Mouse (Mus musculus) midbrain, embryonic 10.5 days (tissue): ENCODE results near the gene Rasgrf2. TPM values are rescaled to one million over a fixed set of nuclear protein-coding genes. Genes with fewer than 3 reads are reported as not detected.
A peak's percentile ranks its signal among the peaks of the same experiment; 100 is the strongest.
"Not testable (repeated sequence)": the region's sequence is repeated elsewhere in the genome, so short reads cannot be mapped to it uniquely, and the experiment has no call there.

Experiments
- DNase-seq: peaks from one replicate; pipeline ENCODE4 v3.0.0-alpha.2; 2017; ENCODE audit warnings: low spot score
- H3K27ac ChIP-seq: fragments of 300-500 bp; sonication (generic); replicated peaks from 2 replicates; pipeline ENCODE4 v1.5.1; 2016; ENCODE audit warnings: mild to moderate bottlenecking
- H3K27me3 ChIP-seq: fragments of 300-500 bp; sonication (generic); 2 replicates; pipeline ENCODE4 v1.6.1; 2016; ENCODE audit warnings: low read depth, mild to moderate bottlenecking; ENCODE audit not compliant: poor library complexity, severe bottlenecking
- H3K36me3 ChIP-seq: fragments of 300-500 bp; sonication (generic); 2 replicates; pipeline ENCODE4 v1.6.1; 2016; ENCODE audit warnings: mild to moderate bottlenecking, moderate library complexity
- H3K4me1 ChIP-seq: fragments of 300-500 bp; sonication (generic); 2 replicates; pipeline ENCODE4 v1.6.1; 2016
- H3K4me3 ChIP-seq: fragments of 300-500 bp; sonication (generic); 2 replicates; pipeline ENCODE4 v1.5.1; 2016; ENCODE audit warnings: mild to moderate bottlenecking, moderate library complexity
- H3K9me3 ChIP-seq: fragments of 300-500 bp; sonication (generic); replicated peaks from 2 replicates; pipeline ENCODE4 v1.6.1; 2016; ENCODE audit warnings: mild to moderate bottlenecking
- WGBS: fragments of 180-500 bp; shearing (Covaris S2); methylation state at CpG from one replicate; pipeline ENCODE4 v1.1.7; 2016; 5-methylcytosine and 5-hydroxymethylcytosine counted together
- polyA plus RNA-seq: library from polyadenylated mRNA; unstranded; fragments of >200 nt; fragmentation: Nextera tagmentation; extraction: Ambion mirVana; gene quantifications from 2 replicates; pipeline ENCODE4 v1.2.1, GENCODE M21; 2016

Rasgrf2 gene
- not detected in 2 replicates for polyA plus RNA-seq

DNA sequence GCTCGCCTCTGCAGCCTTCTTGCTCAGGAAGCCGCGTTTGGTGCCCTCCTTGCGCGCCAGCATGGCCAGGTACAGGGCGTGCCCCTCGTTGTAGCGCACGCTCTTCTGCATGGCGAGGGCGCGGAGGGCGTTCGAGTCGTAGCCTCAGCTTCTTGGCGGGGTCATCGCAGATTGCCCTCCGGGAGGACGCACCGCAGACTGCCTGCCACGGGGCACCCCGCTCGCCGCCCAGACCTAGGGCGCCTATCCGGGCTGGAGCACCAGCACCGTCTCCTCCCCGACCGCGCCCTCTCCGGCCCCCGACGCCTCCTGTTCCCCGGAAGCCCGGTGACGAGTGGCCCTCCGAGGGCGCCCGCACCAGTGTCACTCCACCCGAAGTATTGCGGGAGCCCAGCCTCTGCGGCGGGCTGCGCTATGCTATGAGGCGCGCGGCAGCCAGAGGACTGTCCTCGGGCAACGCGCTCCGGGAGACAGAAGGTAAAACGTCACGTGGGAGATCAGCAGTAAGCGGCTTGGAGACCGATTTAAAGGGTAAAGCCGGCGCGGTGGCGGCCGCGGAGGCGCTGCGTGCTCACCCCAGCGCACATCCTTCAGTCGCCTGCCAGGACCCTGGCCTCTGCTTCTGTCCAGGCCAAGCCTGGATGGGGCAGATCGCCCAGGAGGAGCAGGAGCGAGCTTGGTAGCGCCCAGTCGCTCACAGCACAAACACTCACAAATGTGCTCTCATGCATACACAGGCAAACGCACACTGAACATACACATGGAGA is at the start of gene Rasgrf2:
Gene Rasgrf2 (minus strand): TSS at position 273 of the 767 bp plus-strand sequence.
- peak; percentile 59 for DNase-seq
- H3K4me1 ChIP-seq, result peaks cover 13% of the 10 kb centered on the region
- 3% methylated on average over 70 of the region's 70 CpGs for WGBS
- no peaks in the 10 kb centered on the region for H3K9me3 ChIP-seq
- H3K27me3 ChIP-seq, result peaks cover 44% of the 10 kb centered on the region
- H3K27ac ChIP-seq, result peak within 1 kb of the TSS; percentile 52; the same call in 1 of the 2 replicates
- H3K4me3 ChIP-seq, result peak within 1 kb of the TSS; percentile 68
- H3K36me3 ChIP-seq, result no peaks in the 10 kb centered on the region

DNA sequence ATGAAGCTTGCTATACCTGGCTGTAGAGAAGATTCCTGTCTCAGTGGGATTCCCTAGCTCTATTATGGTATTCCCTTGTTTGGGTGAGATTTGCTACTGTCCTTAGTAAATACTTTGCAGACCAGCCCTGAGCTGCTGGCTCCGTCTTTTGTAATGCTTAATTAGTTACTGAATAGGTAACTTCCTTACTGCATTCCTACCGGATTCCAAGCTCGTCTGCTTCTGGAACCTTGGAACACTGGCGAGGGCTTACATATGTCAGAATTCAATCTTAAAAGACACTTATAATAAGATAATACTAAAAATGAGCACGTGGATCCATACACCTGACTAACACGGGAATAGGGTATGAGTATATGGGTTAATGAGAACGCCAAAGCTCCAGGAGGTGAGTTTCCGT is 41.2 kb upstream of the Rasgrf2 start:
- H3K4me3 ChIP-seq, H3K27me3 ChIP-seq, H3K36me3 ChIP-seq, H3K4me1 ChIP-seq, H3K27ac ChIP-seq, DNase-seq, H3K9me3 ChIP-seq: not testable (repeated sequence)
- 87% methylated on average over 8 of the region's 8 CpGs for WGBS

DNA sequence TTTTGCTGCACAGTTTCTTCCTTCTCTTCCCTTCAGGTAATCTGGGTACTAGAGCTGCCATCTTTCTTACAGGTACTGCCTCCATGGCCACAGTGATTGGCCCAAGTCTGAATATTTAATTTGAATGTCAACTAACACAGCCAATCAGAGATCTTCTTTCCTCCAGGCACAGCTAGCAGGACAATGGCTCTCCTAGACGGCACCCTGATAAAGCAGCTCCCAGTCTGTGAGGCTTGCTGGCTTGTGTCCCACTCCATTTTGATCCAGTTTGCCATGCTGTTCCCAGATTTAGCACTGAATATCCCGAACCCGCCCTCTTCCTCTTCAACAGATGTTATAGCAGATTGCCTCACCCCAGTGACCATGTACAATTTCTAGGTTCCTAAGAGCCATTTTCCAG is 19.1 kb upstream of the Rasgrf2 start:
- Histone ChIP-seq H3K27ac (no peak overlapping the region), H3K4me1 (no peaks in the 10 kb centered on the region), H3K4me3 (no peak overlapping the region), H3K9me3 (peaks cover 6% of the 10 kb centered on the region; the same call in 1 of the 2 replicates), H3K36me3 (no peaks in the 10 kb centered on the region), H3K27me3 (no peaks in the 10 kb centered on the region)
- 90% methylated on average over 3 of the region's 3 CpGs for WGBS
- no peak for DNase-seq

DNA sequence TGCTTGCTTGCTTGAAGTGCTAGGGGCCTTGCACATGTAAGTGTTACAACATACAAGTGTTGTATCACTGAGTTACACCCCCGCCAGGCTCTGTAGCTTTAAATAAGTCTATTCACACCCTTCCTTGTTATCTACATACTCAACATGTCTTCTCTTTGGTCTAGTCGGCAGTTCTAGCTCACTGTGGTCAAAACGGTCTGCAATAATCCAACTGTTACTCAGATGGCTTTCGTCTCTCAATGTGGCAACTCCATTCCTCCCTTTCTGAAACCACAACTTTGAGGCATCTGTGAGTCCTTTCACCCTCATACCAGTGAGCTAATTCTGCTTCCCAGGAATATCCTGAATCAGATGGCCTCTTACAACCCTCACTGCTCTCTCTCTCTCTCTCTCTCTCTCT is 17.4 kb upstream of the Rasgrf2 start:
- H3K4me3 ChIP-seq, result no peak overlapping the region
- DNase-seq, result no peak
- no peaks in the 10 kb centered on the region for H3K27me3 ChIP-seq
- WGBS, result 80% methylated on average over 4 of the region's 4 CpGs
- H3K27ac ChIP-seq, result no peak overlapping the region
- H3K4me1 ChIP-seq, result no peaks in the 10 kb centered on the region
- no peaks in the 10 kb centered on the region for H3K36me3 ChIP-seq
- H3K9me3 ChIP-seq, result peaks cover 23% of the 10 kb centered on the region

DNA sequence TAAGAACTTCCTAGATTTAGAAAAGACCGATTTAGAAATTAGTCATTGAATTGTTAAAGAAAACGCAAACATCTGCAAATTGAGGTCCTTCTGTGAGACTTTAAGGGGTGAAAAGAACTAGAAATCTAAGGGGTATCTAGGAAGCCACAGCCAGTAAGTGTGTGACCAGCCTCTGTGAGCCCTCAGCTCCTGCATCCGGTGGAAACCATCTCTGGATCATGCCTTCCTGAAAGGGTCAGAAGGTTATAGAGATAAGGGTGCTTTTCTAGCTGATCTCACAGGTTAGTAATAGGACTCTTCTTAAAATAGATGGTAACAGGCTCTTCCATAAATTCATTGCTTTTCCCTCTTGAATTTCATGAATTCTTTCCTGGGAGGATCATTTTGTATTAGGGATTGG is 3.3 kb upstream of the Rasgrf2 start:
- Histone ChIP-seq H3K4me3 (no peak overlapping the region), H3K27ac (no peak overlapping the region), H3K4me1 (peaks cover 13% of the 10 kb centered on the region), H3K9me3 (no peaks in the 10 kb centered on the region), H3K27me3 (peaks cover 38% of the 10 kb centered on the region), H3K36me3 (no peaks in the 10 kb centered on the region)
- WGBS, result 93% methylated on average over 3 of the region's 3 CpGs
- no peak for DNase-seq

GRCm38 (mm10) chr13:92132599-92132998 is 1.1 kb upstream of the Rasgrf2 start:
- whole genome bisulfite sequencing, result 78% methylated on average over 2 of the region's 2 CpGs
- no peaks in the 10 kb centered on the region for H3K9me3 ChIP-seq
- DNase-seq, result no peak
- H3K27me3 ChIP-seq, result peaks cover 44% of the 10 kb centered on the region
- peaks cover 13% of the 10 kb centered on the region for H3K4me1 ChIP-seq
- H3K36me3 ChIP-seq, result no peaks in the 10 kb centered on the region
- H3K4me3 ChIP-seq, result no peak overlapping the region
- H3K27ac ChIP-seq, result no peak overlapping the region

DNA sequence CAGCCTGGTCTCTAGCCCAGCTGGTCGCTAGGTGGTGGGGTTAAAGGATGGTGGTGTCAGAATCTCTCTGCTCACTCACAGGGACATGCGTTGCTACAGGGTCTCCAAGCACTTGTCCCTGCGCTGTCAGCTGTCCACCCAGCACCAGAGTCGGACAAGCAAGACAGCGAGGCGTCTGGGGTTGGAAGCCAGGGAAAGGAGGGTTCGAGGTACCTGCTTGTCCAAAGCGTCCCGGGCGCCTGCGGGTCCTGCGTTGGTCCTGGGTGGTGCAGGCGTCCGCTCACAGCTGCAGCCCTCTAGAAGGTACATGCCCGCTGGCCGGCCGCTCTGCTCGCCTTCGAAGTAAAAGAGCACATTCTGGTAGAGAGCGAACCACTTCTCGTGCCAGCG is 467 bp downstream of the Rasgrf2 start:
- no peak overlapping the region for H3K27ac ChIP-seq
- 13% methylated on average over 22 of the region's 22 CpGs for WGBS
- no peaks in the 10 kb centered on the region for H3K36me3 ChIP-seq
- H3K9me3 ChIP-seq, result no peaks in the 10 kb centered on the region
- H3K27me3 ChIP-seq, result peaks cover 44% of the 10 kb centered on the region
- H3K4me1 ChIP-seq, result peaks cover 13% of the 10 kb centered on the region
- H3K4me3 ChIP-seq, result peak overlapping the region; percentile 68
- DNase-seq, result peak; percentile 39

- 81% methylated on average over 4 of the region's 4 CpGs for WGBS
- H3K4me1 ChIP-seq, result peaks cover 13% of the 10 kb centered on the region
Measured at GRCm38 (mm10) chr13:92129877-92130276, 1.6 kb downstream of the Rasgrf2 start.

DNA sequence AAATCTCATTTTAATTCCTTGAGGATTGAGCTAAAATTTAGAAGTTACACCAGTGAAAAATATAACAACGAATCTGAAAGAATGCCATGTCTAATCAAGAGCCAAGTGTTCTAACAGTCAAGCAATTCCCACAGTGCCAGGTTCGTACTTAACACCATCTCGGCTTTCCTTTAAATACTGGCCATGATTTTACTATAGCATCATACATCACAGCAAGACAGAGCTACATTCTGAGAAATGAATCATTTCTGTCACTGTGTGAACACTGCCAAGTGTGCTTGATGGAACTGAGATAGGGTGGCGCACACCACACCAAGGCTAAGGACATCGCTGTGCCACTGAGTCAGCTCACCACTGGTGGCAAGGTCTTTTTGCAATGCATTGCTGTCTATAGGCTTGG is 5.6 kb downstream of the Rasgrf2 start:
- Histone ChIP-seq H3K36me3 (no peaks in the 10 kb centered on the region), H3K9me3 (no peaks in the 10 kb centered on the region), H3K4me1 (peaks cover under 1% of the 10 kb centered on the region), H3K27me3 (peaks cover 17% of the 10 kb centered on the region), H3K27ac (no peak overlapping the region), H3K4me3 (no peak overlapping the region)
- 93% methylated on average over 5 of the region's 5 CpGs for WGBS
- DNase-seq, result no peak

More at GRCm38 (mm10) chr13:92129877-92130276, 1.6 kb downstream of the Rasgrf2 start:
- Histone ChIP-seq H3K4me3 (no peak overlapping the region), H3K36me3 (no peaks in the 10 kb centered on the region), H3K27ac (no peak overlapping the region), H3K9me3 (no peaks in the 10 kb centered on the region), H3K27me3 (peaks cover 44% of the 10 kb centered on the region)
- no peak for DNase-seq

DNA sequence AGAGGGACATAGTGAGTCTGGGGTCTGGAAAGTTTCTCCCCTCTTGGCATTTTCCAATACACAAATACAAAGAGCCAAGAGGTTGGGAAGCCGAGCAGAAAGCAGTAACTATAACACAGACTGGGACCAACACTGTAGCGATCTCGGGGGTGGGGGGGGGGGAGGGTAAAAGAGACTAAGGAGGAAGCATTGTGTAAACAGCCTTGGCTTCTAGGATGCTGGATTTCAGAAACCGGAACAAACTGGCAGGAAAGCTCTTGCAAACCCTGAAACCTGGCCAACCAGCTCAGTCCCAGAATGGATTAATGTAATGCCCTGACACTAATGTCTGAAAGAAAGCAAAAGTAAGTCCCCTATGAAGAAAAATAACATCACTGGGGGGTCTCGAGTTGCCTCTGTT is 11.8 kb downstream of the Rasgrf2 start:
- H3K9me3 ChIP-seq, result no peaks in the 10 kb centered on the region
- no peak overlapping the region for H3K4me3 ChIP-seq
- 75% methylated on average over 5 of the region's 5 CpGs for WGBS
- H3K36me3 ChIP-seq, result no peaks in the 10 kb centered on the region
- H3K4me1 ChIP-seq, result no peaks in the 10 kb centered on the region
- DNase-seq, result no peak
- no peak overlapping the region for H3K27ac ChIP-seq
- no peaks in the 10 kb centered on the region for H3K27me3 ChIP-seq

DNA sequence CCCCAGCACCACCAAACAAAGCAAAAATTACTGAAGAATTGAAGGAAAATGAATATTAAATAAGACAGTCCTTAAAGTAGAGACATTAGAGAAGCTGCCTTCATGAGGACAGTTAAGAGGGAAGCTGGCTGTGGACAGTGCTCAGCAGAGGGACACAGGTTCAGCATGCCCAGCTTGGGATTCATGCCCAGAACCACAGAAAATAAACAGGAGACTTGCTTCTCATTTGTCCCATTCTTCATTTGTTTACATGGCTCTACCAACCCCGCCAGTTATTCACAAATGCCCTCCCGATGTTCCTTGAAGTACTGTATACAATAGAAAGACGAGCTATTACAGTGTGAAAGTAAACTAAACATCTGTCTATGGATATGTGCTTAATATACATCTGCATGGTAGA is 17.4 kb downstream of the Rasgrf2 start:
- no peaks in the 10 kb centered on the region for H3K9me3 ChIP-seq
- WGBS, result 85% methylated on average over 3 of the region's 3 CpGs
- no peak for DNase-seq
- no peaks in the 10 kb centered on the region for H3K27me3 ChIP-seq
- no peaks in the 10 kb centered on the region for H3K4me1 ChIP-seq
- no peak overlapping the region for H3K27ac ChIP-seq
- H3K4me3 ChIP-seq, result no peak overlapping the region
- no peaks in the 10 kb centered on the region for H3K36me3 ChIP-seq

GRCm38 (mm10) chr13:92108237-92108636 is 23.2 kb downstream of the Rasgrf2 start:
- H3K4me1 ChIP-seq, result no peaks in the 10 kb centered on the region
- no peak overlapping the region for H3K4me3 ChIP-seq
- WGBS, result 77% methylated on average over 4 of the region's 4 CpGs
- H3K27ac ChIP-seq, result no peak overlapping the region
- no peaks in the 10 kb centered on the region for H3K36me3 ChIP-seq
- no peaks in the 10 kb centered on the region for H3K9me3 ChIP-seq
- DNase-seq, result no peak
- H3K27me3 ChIP-seq, result no peaks in the 10 kb centered on the region

GRCm38 (mm10) chr13:92104259-92104658 is 27.2 kb downstream of the Rasgrf2 start:
- Histone ChIP-seq H3K36me3 (no peaks in the 10 kb centered on the region), H3K27me3 (no peaks in the 10 kb centered on the region), H3K27ac (no peak overlapping the region), H3K9me3 (no peaks in the 10 kb centered on the region), H3K4me1 (no peaks in the 10 kb centered on the region), H3K4me3 (no peak overlapping the region)
- 85% methylated on average over 7 of the region's 7 CpGs for WGBS
- no peak for DNase-seq
